Mouse (Mus musculus) left cerebral cortex, postnatal 25 days (tissue): ENCODE results near the gene 1500011B03Rik. TPM values are rescaled to one million over a fixed set of nuclear protein-coding genes. Genes with fewer than 3 reads are reported as not detected.
A peak's percentile ranks its signal among the peaks of the same experiment; 100 is the strongest.

Experiments used
- DNase-seq, 2 experiments: peaks; one replicate each; pipeline ENCODE4 v3.0.0; 2022; ENCODE audit warnings: low spot score in 2 of 2, mixed read lengths in 1 of 2
- intact Hi-C: fragments of 180-260 bp; cut with DNase I; formaldehyde crosslinking; loops from one replicate; pipeline ENCODE4 v1.15.1; 2025
- total RNA-seq, 2 experiments: library from RNA; stranded (reverse); gene quantifications; 2 replicates each; pipeline ENCODE4 v1.2.3; 2021

The 1500011B03Rik gene
- total RNA-seq, 2 experiments from 2014 or later: 162 to 177 TPM

DNA sequence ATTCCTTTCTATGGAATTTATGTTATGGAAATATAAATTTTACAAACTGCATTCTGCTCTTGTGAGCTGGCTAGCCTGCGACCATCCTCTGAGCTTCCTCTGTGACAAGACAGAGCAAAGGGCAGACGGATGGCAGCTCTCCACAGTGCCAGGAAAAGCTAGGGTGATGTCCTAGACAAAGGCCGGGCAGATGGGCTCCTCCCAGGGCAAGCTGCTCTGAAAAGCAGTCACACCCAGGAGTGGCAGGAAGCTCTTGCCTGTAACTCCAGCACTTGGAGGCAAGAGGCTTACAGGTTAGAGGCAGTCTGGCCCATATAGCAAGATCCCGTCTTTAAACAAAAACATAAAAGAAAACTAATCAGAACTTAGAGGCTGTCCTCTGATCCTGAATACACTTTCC, 28.7 kb downstream of the 1500011B03Rik start:
- no peak for DNase-seq
- intact Hi-C loops: no loop called here

DNA sequence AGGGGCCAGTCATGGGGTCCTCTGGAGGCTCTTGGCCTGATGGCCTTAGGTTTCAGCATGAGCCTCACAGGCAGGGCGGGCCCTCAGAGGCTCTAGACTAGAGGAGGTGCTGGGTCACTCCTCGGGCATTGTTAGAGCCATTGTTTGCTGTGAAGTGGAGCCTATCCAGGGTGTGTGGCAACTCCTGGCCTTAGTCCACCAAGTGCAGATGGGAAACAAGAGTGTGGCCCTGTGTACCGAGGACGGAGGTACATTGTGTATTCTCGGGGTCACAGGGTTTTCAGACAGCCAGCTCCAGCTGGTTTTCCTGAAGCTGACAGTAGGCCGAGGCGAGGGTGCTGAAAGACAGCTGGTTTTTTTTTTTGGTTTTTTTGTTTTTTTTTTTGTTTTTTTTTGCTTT, 30.0 kb downstream of the 1500011B03Rik start:
- intact Hi-C loops: no loop called here
- no peak for DNase-seq

DNA sequence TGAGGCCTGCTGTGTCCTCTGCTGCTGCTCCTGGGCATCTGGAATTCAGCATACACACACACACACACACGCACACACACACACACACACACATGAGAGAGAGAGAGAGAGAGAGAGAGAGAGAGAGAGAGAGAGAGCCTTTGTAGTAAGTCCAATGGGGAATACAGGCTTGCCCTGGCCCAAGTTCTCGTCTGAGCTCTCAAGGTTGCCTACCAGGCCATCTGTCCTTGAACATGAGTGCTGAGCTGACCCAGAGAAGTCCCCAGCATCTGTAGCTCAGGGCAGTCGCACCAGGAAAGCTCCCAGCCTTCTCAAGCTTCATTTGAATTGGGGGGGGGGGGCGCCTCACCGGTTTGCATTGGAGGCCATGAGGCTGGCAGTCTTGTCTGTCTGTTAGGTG, 38.1 kb downstream of the 1500011B03Rik start:
- intact Hi-C loops: no loop called here
- no peak for DNase-seq

GRCm38 (mm10) chr5:114784622-114785165, 38.6 kb downstream of the 1500011B03Rik start:
- intact Hi-C loops: no loop called here

DNA sequence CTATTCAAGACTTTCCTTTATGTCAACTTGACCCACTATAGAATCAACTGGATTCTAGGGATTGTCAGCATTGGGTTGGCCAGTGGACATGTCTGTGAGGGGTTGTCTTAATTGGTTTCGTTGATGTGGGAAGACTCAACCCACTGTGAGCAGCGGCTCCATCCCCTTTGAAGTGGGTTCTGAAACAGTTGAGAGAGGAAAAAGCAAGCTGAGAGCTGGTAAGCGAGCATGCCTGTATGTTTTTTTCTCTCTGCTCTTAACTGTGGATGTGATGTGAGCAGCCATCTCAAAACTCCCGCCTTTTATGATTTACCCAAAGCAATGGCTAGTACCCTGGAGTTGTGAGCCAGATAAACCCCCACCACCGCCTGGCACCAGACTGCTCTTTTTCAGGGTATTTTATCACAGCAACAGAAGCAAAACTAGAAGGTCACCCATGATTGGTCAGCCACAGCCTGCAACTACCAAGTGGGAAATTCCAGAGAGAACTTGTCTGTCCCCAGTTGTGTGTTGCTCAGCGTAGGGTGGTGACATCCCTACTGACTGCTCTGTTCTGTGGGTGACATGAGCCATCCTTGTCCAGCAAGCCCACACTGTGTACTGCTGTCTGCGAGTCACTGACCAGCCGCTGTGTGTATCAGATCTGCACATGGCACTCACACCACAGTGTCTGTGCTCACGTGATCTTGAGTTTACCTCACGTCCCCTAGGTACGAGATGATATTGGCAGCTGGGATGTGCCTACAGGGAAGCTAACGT, 39.7 kb downstream of the 1500011B03Rik start:
- intact Hi-C loops: no loop called here
- no peak for DNase-seq

More at GRCm38 (mm10) chr5:114784622-114785165, 38.6 kb downstream of the 1500011B03Rik start:
- no peak for DNase-seq

DNA sequence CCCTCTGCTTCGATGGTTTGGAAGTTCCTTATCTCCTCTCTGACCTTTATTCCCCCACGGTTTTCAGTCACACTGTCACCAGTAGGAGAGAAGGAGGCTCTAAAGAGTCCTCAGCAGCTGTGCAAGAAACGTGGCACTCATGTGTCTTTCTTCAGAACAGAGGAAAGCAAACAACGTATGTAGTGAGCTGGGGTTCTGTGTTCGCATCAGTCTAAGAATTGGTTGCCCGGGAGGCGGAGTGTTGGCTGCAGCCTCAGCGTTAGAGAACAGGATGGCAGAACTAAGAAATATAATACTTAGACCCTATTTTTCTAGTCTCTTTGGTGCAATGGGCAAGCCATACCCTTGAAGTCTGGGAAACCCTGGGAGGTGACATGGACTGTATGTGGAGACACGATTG, 40.3 kb downstream of the 1500011B03Rik start:
- DNase-seq: no peak

GRCm38 (mm10) chr5:114780912-114781311, 42.4 kb downstream of the 1500011B03Rik start:
- intact Hi-C loops: no loop called here
- DNase-seq: no peak

More for the DNA sequence above, 40.3 kb downstream of the 1500011B03Rik start:
- intact Hi-C loops: no loop called here

- DNase-seq: no peak
- intact Hi-C loops: no loop called here
Measured at GRCm38 (mm10) chr5:114779956-114780489, 43.2 kb downstream of the 1500011B03Rik start.

DNA sequence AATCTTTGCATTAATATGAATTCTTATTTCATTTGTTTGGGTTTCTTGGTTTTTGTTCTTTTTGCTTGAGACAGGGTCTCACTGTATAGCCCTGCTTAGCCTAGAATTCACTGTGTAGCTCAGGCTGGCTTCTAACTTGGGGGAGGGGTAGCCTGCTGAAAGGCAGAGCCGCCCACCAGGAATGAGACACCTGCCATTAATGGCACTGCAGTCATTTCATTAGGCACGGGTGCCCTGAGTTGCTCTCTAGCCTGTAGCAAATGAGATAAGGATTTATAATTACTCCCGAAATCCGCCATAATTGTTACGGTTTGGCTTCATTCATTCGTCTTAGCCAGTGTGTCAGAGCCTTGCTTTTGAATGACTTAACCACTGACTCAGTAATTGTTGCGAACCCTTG, 47.1 kb downstream of the 1500011B03Rik start:
- no peak for DNase-seq
- intact Hi-C loops: no loop called here

- intact Hi-C loops: no loop called here
- peak in 1 of 2 experiments; percentile 46 for DNase-seq
Measured at GRCm38 (mm10) chr5:114775056-114775979, 48.0 kb downstream of the 1500011B03Rik start, which contains the start of gene Git2. Gene Git2 (minus strand): TSS chr5:114775517.

DNA sequence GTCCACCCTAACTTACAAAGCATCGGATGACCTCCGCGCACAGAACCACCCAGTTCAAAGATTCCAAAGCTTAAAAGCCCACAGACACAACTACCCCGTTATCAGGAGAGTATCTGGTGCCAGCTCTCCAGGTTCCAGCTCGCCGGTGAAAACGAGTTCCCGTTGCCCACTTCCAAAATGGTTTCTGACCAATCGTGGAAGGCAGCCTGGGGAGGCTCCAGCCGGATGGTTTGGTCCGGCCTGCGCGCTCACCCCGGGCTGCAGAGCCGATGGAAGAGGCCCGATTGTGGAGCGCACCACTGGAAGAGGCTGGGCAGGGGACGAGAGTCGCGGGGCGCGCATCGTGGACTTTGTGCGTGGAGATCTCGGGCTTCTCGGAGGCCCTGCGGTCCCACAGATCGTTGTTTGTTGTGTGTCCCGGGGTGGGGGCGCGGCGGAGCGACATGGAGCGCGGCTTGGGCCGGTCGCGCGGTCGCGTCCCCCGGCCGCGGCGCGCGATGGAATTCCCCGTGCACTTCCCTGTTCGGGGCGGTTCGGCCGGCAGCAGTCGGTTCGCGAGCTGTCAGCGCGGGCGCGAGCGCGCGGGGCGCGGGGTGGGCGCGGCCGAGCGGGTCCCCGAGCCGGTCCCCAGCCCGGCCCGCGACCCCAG, 48.7 kb downstream of the 1500011B03Rik start, which contains the start of gene Ankrd13a:
Gene Ankrd13a (plus strand): TSS at position 275 of the 649 bp plus-strand sequence.
- intact Hi-C loops: loop anchor here (5.0 kb wide), 1 partner anchor 207 kb away; the partner anchor contains the start of gene Fam222a
- DNase-seq: peak; percentile 92 to 96

DNA sequence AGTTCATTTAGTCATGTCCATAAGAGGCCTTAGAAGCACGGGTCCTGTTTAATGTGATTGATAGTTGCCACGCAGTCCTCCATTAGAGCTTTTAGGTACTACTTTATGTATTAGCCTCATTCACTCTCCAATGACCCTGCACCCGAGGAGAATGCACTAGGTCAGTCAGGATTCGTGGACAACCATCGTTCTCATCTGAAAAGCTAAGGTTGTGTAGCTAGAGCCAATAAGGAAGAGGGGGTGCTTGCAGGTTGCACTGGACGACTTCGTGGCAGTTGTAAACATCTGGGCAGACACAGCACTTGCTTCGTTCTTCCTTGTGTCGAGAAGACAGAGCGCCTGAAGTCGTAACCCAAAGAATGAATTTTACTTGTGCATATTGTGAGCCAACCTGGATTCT, 49.5 kb downstream of the 1500011B03Rik start:
- peak in 1 of 2 experiments; percentile 45 for DNase-seq
- intact Hi-C loops: loop anchor here (5.0 kb wide), 1 partner anchor 206 kb away; the partner anchor contains the start of gene Fam222a

GRCm38 (mm10) chr5:114773211-114773710, 50.0 kb downstream of the 1500011B03Rik start:
- DNase-seq: peak; percentile 95 to 98
- intact Hi-C loops: loop anchor here (5.0 kb wide), 1 partner anchor 206 kb away; the partner anchor contains the start of gene Fam222a

GRCm38 (mm10) chr5:114772456-114773203, 50.6 kb downstream of the 1500011B03Rik start:
- DNase-seq: no peak
- intact Hi-C loops: loop anchor here (5.0 kb wide), 1 partner anchor 205 kb away; the partner anchor contains the start of gene Fam222a

- intact Hi-C loops: loop anchor here (5.0 kb wide), 1 partner anchor 204 kb away; the partner anchor contains the start of gene Fam222a
- DNase-seq: no peak
Measured at GRCm38 (mm10) chr5:114771796-114772195, 51.5 kb downstream of the 1500011B03Rik start.

- intact Hi-C loops: loop anchor here (5.0 kb wide), 1 partner anchor 202 kb away; the partner anchor contains the start of gene Fam222a
- DNase-seq: no peak
Measured at GRCm38 (mm10) chr5:114769786-114770185, 53.5 kb downstream of the 1500011B03Rik start.

DNA sequence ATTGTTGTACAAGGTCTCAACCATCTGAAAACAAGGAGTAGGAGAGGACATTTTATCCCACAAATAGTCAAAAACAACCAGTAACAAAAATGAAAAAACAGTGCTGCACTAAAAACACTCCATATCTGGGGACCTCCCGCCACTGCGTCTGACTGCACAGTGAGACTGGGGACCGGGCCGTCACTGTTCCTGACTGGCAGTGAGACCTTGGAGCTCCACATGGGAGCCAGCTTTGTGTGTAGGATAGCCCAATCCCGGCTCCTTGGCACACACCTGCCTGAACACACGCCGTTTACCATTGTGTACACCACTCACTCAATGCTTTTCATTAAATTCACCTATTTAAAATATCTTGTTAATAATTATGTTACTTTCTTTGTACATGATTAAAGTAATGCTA, 56.1 kb downstream of the 1500011B03Rik start:
- intact Hi-C loops: no loop called here
- no peak for DNase-seq

DNA sequence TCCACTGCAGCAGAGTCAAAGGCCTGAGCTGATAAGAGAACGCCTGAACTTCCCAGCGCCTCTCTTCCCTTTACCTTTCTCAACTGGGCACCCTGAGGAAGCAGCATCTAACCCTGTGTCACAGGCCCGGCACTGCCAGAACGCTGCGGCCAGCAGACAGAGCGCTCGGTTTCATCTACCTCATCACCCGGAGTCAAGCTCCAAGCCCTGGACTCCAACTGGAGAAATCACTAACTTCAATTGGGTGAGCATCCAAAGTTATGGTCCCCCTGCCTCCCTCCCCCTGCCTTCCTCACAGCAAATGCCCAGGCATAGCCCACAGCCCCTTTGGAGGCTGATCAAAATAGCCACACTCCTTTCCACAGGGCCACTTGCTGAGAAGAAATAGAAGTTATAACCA, 56.6 kb downstream of the 1500011B03Rik start:
- intact Hi-C loops: no loop called here
- DNase-seq: no peak
